Mouse (Mus musculus) ES-Bruce4 (cell line): ENCODE data around the gene Cryga.

Experiments
- CTCF ChIP-seq: IDR thresholded peaks from one replicate; pipeline ENCODE4 v1.8.1; 2011; ENCODE audit warnings: low read depth, low read length
- POLR2A ChIP-seq: IDR thresholded peaks from one replicate; pipeline ENCODE4 v1.8.1; 2011; ENCODE audit warnings: low read length; ENCODE audit not compliant: insufficient read depth

DNA sequence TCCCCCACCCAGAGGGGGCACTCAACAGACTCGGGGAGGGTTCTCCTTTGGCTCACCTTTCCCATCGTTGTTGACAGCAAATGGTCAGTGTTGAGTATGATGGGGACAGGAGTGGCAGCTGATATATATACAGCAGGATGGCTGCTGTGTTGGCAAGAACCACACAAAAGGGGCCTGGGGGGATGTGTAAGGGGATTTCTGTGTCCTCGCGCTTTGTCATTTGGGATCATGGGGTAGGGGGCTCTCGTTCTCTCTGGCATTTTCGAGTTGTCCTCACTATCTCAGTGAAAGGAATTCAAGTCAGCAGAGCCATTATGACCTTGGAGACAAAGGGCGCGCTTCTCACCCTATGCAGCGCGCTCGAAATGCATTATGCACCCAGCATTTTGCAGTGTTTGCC lies at the start of gene Cryga:
- TF ChIP-seq CTCF (no peak), POLR2A (no peak)
